10 mouse cellular contexts compared by ENCODE assay signal in genomic region chr7:49527925-49528324, GRCm38 (mm10).
DNase-seq lines count a peak whose midpoint lies in the region; ATAC-seq and TF ChIP-seq lines count a peak whose summit lies in the region.
"Had no signal": no experiment of that assay in that cellular context is flagged by ENCODE, and none has a peak within 500 bp of the region (broad histone marks: within the 10 kb centered on the region; RNA-seq: fewer than 3 reads in every experiment).

No protein-coding gene starts in this region.

- no peak for TF ChIP-seq CTCF in midbrain, postnatal 0 days (IDR thresholded peaks at IDR 0.05)
- TF ChIP-seq CTCF in stomach, postnatal 0 days (IDR thresholded peaks at IDR 0.05; ENCODE audit: low read depth) = no peak

- H3K27ac ChIP-seq in forebrain, embryonic 10.5 days = peak overlapping the region; percentile 51; the same call in 1 of the 2 replicates
- H3K27ac ChIP-seq in forebrain, embryonic 15.5 days (replicated peaks) = no peak overlapping the region
- H3K27ac ChIP-seq in kidney, embryonic 14.5 days (ENCODE audit: low read depth, low read length) = peak overlapping the region; percentile 85
- H3K27ac ChIP-seq in midbrain, embryonic 10.5 days (replicated peaks) = peak overlapping the region; percentile 68
- no peak overlapping the region for H3K27ac ChIP-seq in midbrain, postnatal 0 days (ENCODE audit: low read depth, low read length)
- H3K27ac ChIP-seq in stomach, postnatal 0 days (replicated peaks) = peak overlapping the region; percentile 71

- H3K9me3 ChIP-seq in forebrain, embryonic 10.5 days = no peaks in the 10 kb centered on the region
- no peaks in the 10 kb centered on the region for H3K9me3 ChIP-seq in forebrain, embryonic 15.5 days
- no peaks in the 10 kb centered on the region for H3K9me3 ChIP-seq in kidney, embryonic 14.5 days (ENCODE audit: control insufficient read depth, low read length)
- no peaks in the 10 kb centered on the region for H3K9me3 ChIP-seq in midbrain, embryonic 10.5 days (replicated peaks)
- H3K9me3 ChIP-seq in midbrain, postnatal 0 days (ENCODE audit: low read length) = no peaks in the 10 kb centered on the region
- no peaks in the 10 kb centered on the region for H3K9me3 ChIP-seq in stomach, postnatal 0 days (ENCODE audit: control insufficient read depth, low read length)

- WGBS in forebrain, embryonic 10.5 days = 10% methylated on average over 4 of the region's 4 CpGs
- 17% methylated on average over 4 of the region's 4 CpGs for WGBS in forebrain, embryonic 15.5 days
- 13% methylated on average over 4 of the region's 4 CpGs for WGBS in kidney, embryonic 14.5 days
- WGBS in midbrain, embryonic 10.5 days = 9% methylated on average over 4 of the region's 4 CpGs
- 32% methylated on average over 4 of the region's 4 CpGs for WGBS in midbrain, postnatal 0 days
- 18% methylated on average over 4 of the region's 4 CpGs for WGBS in stomach, postnatal 0 days

- no peak overlapping the region for H3K4me3 ChIP-seq in forebrain, embryonic 10.5 days
- no peak overlapping the region for H3K4me3 ChIP-seq in forebrain, embryonic 15.5 days
- H3K4me3 ChIP-seq in kidney, embryonic 14.5 days (ENCODE audit: low read length) = peak overlapping the region; percentile 19; the same call in 1 of the 2 replicates
- H3K4me3 ChIP-seq in midbrain, embryonic 10.5 days = no peak overlapping the region
- H3K4me3 ChIP-seq in midbrain, postnatal 0 days (ENCODE audit: low read depth, low read length) = no peak overlapping the region
- no peak overlapping the region for H3K4me3 ChIP-seq in stomach, postnatal 0 days (ENCODE audit: low read depth, low read length)

- no peak overlapping the region for H3K4me2 ChIP-seq in forebrain, embryonic 15.5 days (replicated peaks)
- peak overlapping the region; percentile 30 for H3K4me2 ChIP-seq in kidney, embryonic 14.5 days (replicated peaks; ENCODE audit: low read depth, low read length)
- no peak overlapping the region for H3K4me2 ChIP-seq in midbrain, postnatal 0 days (ENCODE audit: low read depth, low read length, poor library complexity, severe bottlenecking)
- H3K4me2 ChIP-seq in stomach, postnatal 0 days (replicated peaks; ENCODE audit: low read depth) = no peak overlapping the region

- no peaks in the 10 kb centered on the region for H3K36me3 ChIP-seq in forebrain, embryonic 10.5 days (replicated peaks)
- H3K36me3 ChIP-seq in forebrain, embryonic 15.5 days = no peaks in the 10 kb centered on the region
- H3K36me3 ChIP-seq in kidney, embryonic 14.5 days (ENCODE audit: control insufficient read depth, insufficient read depth, low read length) = no peaks in the 10 kb centered on the region
- no peaks in the 10 kb centered on the region for H3K36me3 ChIP-seq in midbrain, embryonic 10.5 days
- H3K36me3 ChIP-seq in midbrain, postnatal 0 days (ENCODE audit: insufficient read depth, low read length) = no peaks in the 10 kb centered on the region
- no peaks in the 10 kb centered on the region for H3K36me3 ChIP-seq in stomach, postnatal 0 days (ENCODE audit: control insufficient read depth, insufficient read depth, low read length)

- peaks cover 44% of the 10 kb centered on the region for H3K4me1 ChIP-seq in forebrain, embryonic 10.5 days
- peaks cover 15% of the 10 kb centered on the region for H3K4me1 ChIP-seq in forebrain, embryonic 15.5 days
- peaks cover 47% of the 10 kb centered on the region for H3K4me1 ChIP-seq in kidney, embryonic 14.5 days (ENCODE audit: control insufficient read depth, insufficient read depth, low read length)
- H3K4me1 ChIP-seq in midbrain, embryonic 10.5 days = peaks cover 52% of the 10 kb centered on the region
- H3K4me1 ChIP-seq in midbrain, postnatal 0 days (ENCODE audit: insufficient read depth, low read length) = peaks cover 2% of the 10 kb centered on the region; the same call in 1 of the 2 replicates
- peaks cover 3% of the 10 kb centered on the region for H3K4me1 ChIP-seq in stomach, postnatal 0 days (replicated peaks; ENCODE audit: control insufficient read depth, insufficient read depth)

- DNase-seq in forebrain, embryonic 10.5 days (ENCODE audit: extremely low spot score, low spot score) = no peak
- no peak for DNase-seq in kidney, adult 11 months
- no peak for DNase-seq in midbrain, embryonic 10.5 days (ENCODE audit: low spot score)
- DNase-seq in midbrain, postnatal 0 days (ENCODE audit: low spot score) = no peak
- DNase-seq in stomach, postnatal 0 days (ENCODE audit: low spot score) = no peak
- no peak for DNase-seq in thymus, postnatal 36 days
- DNase-seq: lung, postnatal 4 days; midbrain, embryonic 14.5 days had no signal

- ATAC-seq in forebrain, embryonic 15.5 days (replicated peaks) = no peak
- no peak; the same call in 1 of the 2 replicates for ATAC-seq in kidney, embryonic 14.5 days (ENCODE audit: low FRiP score, low TSS enrichment)
- ATAC-seq in midbrain, postnatal 0 days (ENCODE audit: low FRiP score) = no peak
- no peak; the same call in 1 of the 2 replicates for ATAC-seq in stomach, postnatal 0 days (ENCODE audit: low FRiP score, low TSS enrichment)

- peaks cover 27% of the 10 kb centered on the region for H3K27me3 ChIP-seq in forebrain, embryonic 10.5 days (ENCODE audit: poor library complexity, severe bottlenecking)
- no peaks in the 10 kb centered on the region for H3K27me3 ChIP-seq in forebrain, embryonic 15.5 days
- no peaks in the 10 kb centered on the region for H3K27me3 ChIP-seq in kidney, embryonic 14.5 days (ENCODE audit: control insufficient read depth, insufficient read depth, low read length)
- H3K27me3 ChIP-seq in midbrain, embryonic 10.5 days (ENCODE audit: low read depth, poor library complexity, severe bottlenecking) = peaks cover 17% of the 10 kb centered on the region
- H3K27me3 ChIP-seq in midbrain, postnatal 0 days (ENCODE audit: insufficient read depth, low read length) = no peaks in the 10 kb centered on the region
- H3K27me3 ChIP-seq in stomach, postnatal 0 days (ENCODE audit: control insufficient read depth, insufficient read depth, low read length) = no peaks in the 10 kb centered on the region

- no peak for TF ChIP-seq EP300 in stomach, postnatal 0 days (optimal IDR thresholded peaks at IDR 0.05)

- H3K9ac ChIP-seq in forebrain, embryonic 15.5 days (replicated peaks) = no peak overlapping the region
- peak overlapping the region; percentile 34; the same call in 1 of the 2 replicates for H3K9ac ChIP-seq in kidney, embryonic 14.5 days (ENCODE audit: low read depth, low read length)
- H3K9ac ChIP-seq in midbrain, postnatal 0 days (replicated peaks; ENCODE audit: low read length, poor library complexity, severe bottlenecking) = no peak overlapping the region
- H3K9ac ChIP-seq in stomach, postnatal 0 days (ENCODE audit: low read length) = no peak overlapping the region

Comparison
In these comparisons a context has a peak if more than half of its experiments do, and no peak if none do; other contexts are left out.
1. H3K27ac ChIP-seq: peak in forebrain, embryonic 10.5 days (single experiment), kidney, embryonic 14.5 days (single experiment), midbrain, embryonic 10.5 days (single experiment) and stomach, postnatal 0 days (single experiment); none in forebrain, embryonic 15.5 days (single experiment) and midbrain, postnatal 0 days (single experiment).